Mouse (Mus musculus): ENCODE measurements around the gene Sstr1. TPM values are rescaled to one million over a fixed set of nuclear protein-coding genes. Genes with fewer than 3 reads are reported as not detected.

Gene Sstr1
- polyA plus RNA-seq, 1 experiment from 2014 or later, result 0.32 TPM

DNA sequence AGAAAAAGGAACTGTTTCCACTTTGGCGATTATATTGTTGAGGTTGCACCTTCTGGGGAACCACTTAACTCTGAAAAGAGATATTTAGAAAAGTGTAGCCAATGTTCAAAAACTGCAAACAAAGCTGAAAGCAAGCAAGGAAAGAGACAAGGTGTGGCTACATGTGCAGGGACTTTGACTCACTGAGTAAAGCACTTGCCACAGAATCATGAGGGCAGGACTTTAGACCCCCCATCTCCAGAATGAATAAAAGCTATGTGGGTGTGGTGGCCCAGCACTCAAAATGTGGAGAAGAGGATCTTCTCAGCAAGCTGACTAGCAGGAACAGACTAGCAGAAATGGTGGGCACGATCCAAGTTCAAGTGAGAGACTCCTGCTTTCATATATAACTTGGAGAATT is 20.9 kb downstream of the Sstr1 start:
- H3K4me1 ChIP-seq, result no peaks in the 10 kb centered on the region
- no peak for ATAC-seq (ENCODE audit: borderline replicate concordance, extremely low read depth, low FRiP score, low TSS enrichment)
- no peaks in the 10 kb centered on the region for H3K9me3 ChIP-seq
- H3K4me2 ChIP-seq, result no peak overlapping the region
- H3K4me3 ChIP-seq, result no peak overlapping the region
- no peaks in the 10 kb centered on the region for H3K36me3 ChIP-seq
- WGBS, result 86% methylated on average over 2 of the region's 2 CpGs
- no peak overlapping the region for H3K9ac ChIP-seq
- H3K27ac ChIP-seq, result no peak overlapping the region
- H3K27me3 ChIP-seq, result no peaks in the 10 kb centered on the region

DNA sequence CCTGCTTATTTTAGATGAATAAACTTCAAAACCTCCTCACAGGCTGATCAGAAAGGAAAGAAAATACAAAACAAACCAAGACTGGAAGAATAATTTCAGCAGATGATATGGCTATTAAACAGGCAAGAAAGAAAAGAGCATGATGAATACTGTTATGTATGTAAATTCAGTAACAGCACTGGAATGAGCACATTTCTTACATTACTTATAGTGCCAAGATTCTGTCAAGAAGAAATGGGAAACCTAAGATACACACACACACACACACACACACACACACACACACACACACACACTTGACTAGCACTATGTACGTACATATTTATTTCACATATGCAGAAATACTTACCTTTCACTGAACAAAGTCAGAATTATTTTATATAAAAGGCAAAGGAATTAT is 40.3 kb downstream of the Sstr1 start:
- Histone ChIP-seq H3K27ac (no peak overlapping the region), H3K27me3 (no peaks in the 10 kb centered on the region), H3K9me3 (no peaks in the 10 kb centered on the region), H3K9ac (no peak overlapping the region), H3K4me3 (no peak overlapping the region), H3K4me2 (no peak overlapping the region), H3K4me1 (no peaks in the 10 kb centered on the region), H3K36me3 (no peaks in the 10 kb centered on the region)
- WGBS, result 83% methylated on average over 1 of the region's 1 CpGs
- no peak for ATAC-seq (ENCODE audit: borderline replicate concordance, extremely low read depth, low FRiP score, low TSS enrichment)

Other genes starting within 250 kb of the Sstr1 start
- gene Clec14a, start 57.5 kb downstream of the Sstr1 start, polyA plus RNA-seq (2015; fragmentation: Nextera tagmentation; extraction: Ambion mirVana), result 34.0 and 38.6 TPM in 2 replicates